Mouse (Mus musculus): ENCODE results near the gene Gm9774. TPM values are rescaled to one million over a fixed set of nuclear protein-coding genes. Genes with fewer than 3 reads are reported as not detected.

Gm9774 gene
- polyA plus RNA-seq, 1 experiment from 2014 or later = 6.5 TPM

DNA sequence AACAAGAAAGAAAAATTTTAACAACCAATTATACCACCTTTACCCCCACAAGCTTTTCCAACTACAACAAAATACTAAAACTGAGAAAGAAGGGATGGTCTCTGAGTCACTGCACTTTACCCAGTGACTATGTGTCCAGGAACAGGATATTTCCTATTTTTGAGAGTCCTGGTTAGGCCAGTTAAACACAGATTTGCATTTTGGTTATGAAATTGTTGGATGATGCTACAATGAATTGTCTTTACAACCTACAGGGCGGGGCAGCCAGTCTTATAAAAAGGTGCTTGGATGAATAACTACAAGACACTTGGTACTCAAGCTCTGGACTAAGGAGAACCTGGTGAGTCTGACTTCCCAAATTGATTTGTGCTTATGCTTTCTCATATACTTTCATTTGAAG lies 43.8 kb downstream of the Gm9774 start, which contains the start of gene Sprr2h:
Gene Sprr2h, plus strand, starts transcription at position 301 of the 400 bp plus-strand sequence.
- ATAC-seq (ENCODE audit: insufficient read depth) = no peak
- no peaks in the 10 kb centered on the region for H3K36me3 ChIP-seq (replicated peaks)
- H3K27ac ChIP-seq (replicated peaks) = no peak within 1 kb of the TSS
- H3K4me2 ChIP-seq = no peak within 1 kb of the TSS
- no peaks in the 10 kb centered on the region for H3K27me3 ChIP-seq
- no peaks in the 10 kb centered on the region for H3K4me1 ChIP-seq (replicated peaks)
- no peak within 1 kb of the TSS for H3K9ac ChIP-seq
- H3K4me3 ChIP-seq (replicated peaks) = no peak within 1 kb of the TSS
- WGBS (ENCODE audit: insufficient replicate concordance) = 52% methylated on average over 1 of the region's 1 CpGs
- H3K9me3 ChIP-seq (replicated peaks) = no peaks in the 10 kb centered on the region

Other genes with a start within 250 kb of the Gm9774 start
- not detected in 2 replicates for gene Sprr2a1, start 213.6 kb downstream of the Gm9774 start, polyA plus RNA-seq (2015; fragmentation: Nextera tagmentation; extraction: Ambion mirVana)
- gene Sprr2a2, start 213.5 kb downstream of the Gm9774 start, polyA plus RNA-seq (2015; fragmentation: Nextera tagmentation; extraction: Ambion mirVana) = 0.30 and 0.44 TPM in 2 replicates
- not detected in 2 replicates for gene Sprr2a3, start 144.0 kb downstream of the Gm9774 start, polyA plus RNA-seq (2015; fragmentation: Nextera tagmentation; extraction: Ambion mirVana)
- gene Sprr2b, start 112.8 kb downstream of the Gm9774 start, polyA plus RNA-seq (2015; fragmentation: Nextera tagmentation; extraction: Ambion mirVana) = not detected in 2 replicates
- not detected in 2 replicates for gene Sprr2d, start 90.3 kb downstream of the Gm9774 start, polyA plus RNA-seq (2015; fragmentation: Nextera tagmentation; extraction: Ambion mirVana)
- gene Sprr2e, start 77.3 kb downstream of the Gm9774 start, polyA plus RNA-seq (2015; fragmentation: Nextera tagmentation; extraction: Ambion mirVana) = not detected in 2 replicates
- not detected in 2 replicates for gene Sprr2f, start 64.2 kb downstream of the Gm9774 start, polyA plus RNA-seq (2015; fragmentation: Nextera tagmentation; extraction: Ambion mirVana)
- not detected in 2 replicates for gene Sprr2h, start 43.7 kb downstream of the Gm9774 start, polyA plus RNA-seq (2015; fragmentation: Nextera tagmentation; extraction: Ambion mirVana)
- not detected in 2 replicates for gene Sprr2i, start 21.4 kb downstream of the Gm9774 start, polyA plus RNA-seq (2015; fragmentation: Nextera tagmentation; extraction: Ambion mirVana)
- not detected in 2 replicates for gene Sprr2j-ps, start 11.3 kb downstream of the Gm9774 start, polyA plus RNA-seq (2015; fragmentation: Nextera tagmentation; extraction: Ambion mirVana)
- not detected in 2 replicates for gene Sprr2k, start 3.2 kb upstream of the Gm9774 start, polyA plus RNA-seq (2015; fragmentation: Nextera tagmentation; extraction: Ambion mirVana)
- gene Sprr1b, start 9.4 kb upstream of the Gm9774 start, polyA plus RNA-seq (2015; fragmentation: Nextera tagmentation; extraction: Ambion mirVana) = not detected in 2 replicates
- not detected in 2 replicates for gene Sprr3, start 29.3 kb upstream of the Gm9774 start, polyA plus RNA-seq (2015; fragmentation: Nextera tagmentation; extraction: Ambion mirVana)
- gene Sprr1a, start 56.5 kb upstream of the Gm9774 start, polyA plus RNA-seq (2015; fragmentation: Nextera tagmentation; extraction: Ambion mirVana) = 0.20 and 0.22 TPM in 2 replicates
- not detected in 2 replicates for gene Sprr4, start 71.1 kb upstream of the Gm9774 start, polyA plus RNA-seq (2015; fragmentation: Nextera tagmentation; extraction: Ambion mirVana)
- gene 2310046K23Rik, start 105.1 kb upstream of the Gm9774 start, polyA plus RNA-seq (2015; fragmentation: Nextera tagmentation; extraction: Ambion mirVana) = not detected in 2 replicates
- 0.08 TPM in 1 of 2 replicates, not detected in the other for gene Ivl, start 144.3 kb upstream of the Gm9774 start, polyA plus RNA-seq (2015; fragmentation: Nextera tagmentation; extraction: Ambion mirVana)
- gene Smcp, start 159.6 kb upstream of the Gm9774 start, polyA plus RNA-seq (2015; fragmentation: Nextera tagmentation; extraction: Ambion mirVana) = not detected in 2 replicates
- gene 2210017I01Rik, start 178.1 kb upstream of the Gm9774 start, polyA plus RNA-seq (2015; fragmentation: Nextera tagmentation; extraction: Ambion mirVana) = not detected in 2 replicates
- gene Lce6a, start 192.2 kb upstream of the Gm9774 start, polyA plus RNA-seq (2015; fragmentation: Nextera tagmentation; extraction: Ambion mirVana) = 0.15 TPM in 1 of 2 replicates, not detected in the other
- not detected in 2 replicates for gene Lce1a1, start 218.9 kb upstream of the Gm9774 start, polyA plus RNA-seq (2015; fragmentation: Nextera tagmentation; extraction: Ambion mirVana)
- gene Lce1b, start 227.5 kb upstream of the Gm9774 start, polyA plus RNA-seq (2015; fragmentation: Nextera tagmentation; extraction: Ambion mirVana) = not detected in 2 replicates
- gene Lce1a2, start 240.9 kb upstream of the Gm9774 start, polyA plus RNA-seq (2015; fragmentation: Nextera tagmentation; extraction: Ambion mirVana) = not detected in 2 replicates
- not detected in 2 replicates for gene Lce1c, start 249.8 kb upstream of the Gm9774 start, polyA plus RNA-seq (2015; fragmentation: Nextera tagmentation; extraction: Ambion mirVana)